Mouse (Mus musculus) lung, postnatal 0 days (tissue): ENCODE data around the gene Prkag2. TPM values are rescaled to one million over a fixed set of nuclear protein-coding genes. Genes with fewer than 3 reads are reported as not detected.
"Not testable (repeated sequence)": the region's sequence is repeated elsewhere in the genome, so short reads cannot be mapped to it uniquely, and the experiment has no call there.

Experiments used
- ATAC-seq: fragments of 200-750 bp; cut with Nextera tagmentation; 2 replicates; pipeline ENCODE4 v1.8.0; 2017; ENCODE audit warnings: moderate library complexity
- DNase-seq: peaks from one replicate; pipeline ENCODE4 v3.0.0-alpha.2; 2016; ENCODE audit warnings: low spot score
- H3K27ac ChIP-seq: fragments of 300-500 bp; sonication (generic); 2 replicates; pipeline ENCODE4 v1.5.1; 2014; ENCODE audit warnings: antibody characterized with exemption, mild to moderate bottlenecking, low read length, mixed read lengths
- H3K27me3 ChIP-seq: fragments of 300-500 bp; sonication (generic); replicated peaks from 2 replicates; pipeline ENCODE4 v1.6.1; 2014; ENCODE audit warnings: low read length, mixed read lengths; ENCODE audit not compliant: insufficient read depth
- H3K36me3 ChIP-seq: fragments of 300-500 bp; sonication (generic); 2 replicates; pipeline ENCODE4 v1.6.1; 2014; ENCODE audit warnings: low read length, mixed read lengths; ENCODE audit not compliant: insufficient read depth
- H3K4me1 ChIP-seq: fragments of 300-500 bp; sonication (generic); 2 replicates; pipeline ENCODE4 v1.6.1; 2014; ENCODE audit warnings: antibody characterized with exemption, low read depth, low read length, mixed read lengths; ENCODE audit not compliant: insufficient read depth
- H3K4me2 ChIP-seq: fragments of 300-500 bp; sonication (generic); replicated peaks from 2 replicates; pipeline ENCODE4 v1.6.1; 2014; ENCODE audit warnings: low read depth, mild to moderate bottlenecking, low read length, moderate library complexity, mixed read lengths
- H3K4me3 ChIP-seq: fragments of 300-500 bp; sonication (generic); 2 replicates; pipeline ENCODE4 v1.5.1; 2014; ENCODE audit warnings: low read depth, low read length
- H3K9ac ChIP-seq: fragments of 300-500 bp; sonication (generic); replicated peaks from 2 replicates; pipeline ENCODE4 v1.6.1; 2014; ENCODE audit warnings: low read depth, mild to moderate bottlenecking
- H3K9me3 ChIP-seq: fragments of 300-500 bp; sonication (generic); 2 replicates; pipeline ENCODE4 v1.6.1; 2016; ENCODE audit warnings: low read length, mixed read lengths
- CTCF ChIP-seq: IDR thresholded peaks from 2 replicates; pipeline ENCODE4 v1.5.1; 2016; ENCODE audit warnings: antibody characterized with exemption, mild to moderate bottlenecking
- EP300 ChIP-seq: IDR thresholded peaks from 2 replicates; pipeline ENCODE4 v1.6.1; 2016; ENCODE audit warnings: antibody characterized with exemption, mild to moderate bottlenecking, control low read depth
- WGBS: fragments of 180-500 bp; shearing (Covaris S2); extraction: QIAGEN DNeasy Blood & Tissue Kit; methylation state at CpG from one replicate; pipeline ENCODE4 v1.1.7; 2014; 5-methylcytosine and 5-hydroxymethylcytosine counted together
- polyA plus RNA-seq: library from polyadenylated mRNA; unstranded; fragments of >200 nt; fragmentation: Nextera tagmentation; extraction: Ambion mirVana; gene quantifications from 2 replicates; pipeline ENCODE4 v1.2.1, GENCODE M21; 2015

Gene Prkag2
- polyA plus RNA-seq, 1 experiment from 2014 or later, result 16.2 TPM

- no peaks in the 10 kb centered on the region for H3K36me3 ChIP-seq
- ATAC-seq (no peak), DNase-seq (no peak)
- no peaks in the 10 kb centered on the region for H3K9me3 ChIP-seq
- H3K9ac ChIP-seq, result no peak overlapping the region
- peaks cover 21% of the 10 kb centered on the region; the same call in 1 of the 2 replicates for H3K4me1 ChIP-seq
- no peak overlapping the region for H3K4me3 ChIP-seq
- H3K4me2 ChIP-seq, result no peak overlapping the region
- WGBS, result 67% methylated on average over 3 of the region's 3 CpGs
- TF ChIP-seq EP300 (no peak), CTCF (no peak)
- no peaks in the 10 kb centered on the region for H3K27me3 ChIP-seq
- H3K27ac ChIP-seq, result no peak overlapping the region
Measured at GRCm38 (mm10) chr5:24822781-24823180, 277.7 kb downstream of the Prkag2 start.

DNA sequence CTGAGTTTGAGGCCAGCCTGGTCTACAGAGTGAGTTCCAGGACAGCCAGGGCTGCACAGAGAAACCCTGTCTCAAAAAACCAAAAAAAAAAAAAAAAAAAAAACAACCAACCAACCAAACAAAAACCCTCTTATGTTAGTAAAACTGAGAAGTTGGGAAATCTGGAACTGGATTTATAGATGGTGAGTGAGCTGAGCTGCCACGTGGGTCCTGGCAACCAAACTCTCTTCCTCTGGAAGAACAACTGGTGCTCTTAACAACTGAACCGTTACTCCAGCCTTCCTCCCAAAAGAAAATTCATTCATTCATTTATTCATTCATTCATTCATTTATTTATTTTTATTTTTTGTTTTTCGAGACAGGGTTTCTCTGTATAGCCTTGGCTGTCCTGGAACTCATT lies 278.2 kb downstream of the Prkag2 start:
- H3K4me1 ChIP-seq, result peaks cover 15% of the 10 kb centered on the region; the same call in 1 of the 2 replicates
- not testable (repeated sequence) for H3K9me3 ChIP-seq, H3K36me3 ChIP-seq, H3K27me3 ChIP-seq, H3K4me2 ChIP-seq, ATAC-seq, H3K9ac ChIP-seq, H3K4me3 ChIP-seq, H3K27ac ChIP-seq
- DNase-seq, result peak; percentile 21
- 74% methylated on average over 3 of the region's 3 CpGs for WGBS

DNA sequence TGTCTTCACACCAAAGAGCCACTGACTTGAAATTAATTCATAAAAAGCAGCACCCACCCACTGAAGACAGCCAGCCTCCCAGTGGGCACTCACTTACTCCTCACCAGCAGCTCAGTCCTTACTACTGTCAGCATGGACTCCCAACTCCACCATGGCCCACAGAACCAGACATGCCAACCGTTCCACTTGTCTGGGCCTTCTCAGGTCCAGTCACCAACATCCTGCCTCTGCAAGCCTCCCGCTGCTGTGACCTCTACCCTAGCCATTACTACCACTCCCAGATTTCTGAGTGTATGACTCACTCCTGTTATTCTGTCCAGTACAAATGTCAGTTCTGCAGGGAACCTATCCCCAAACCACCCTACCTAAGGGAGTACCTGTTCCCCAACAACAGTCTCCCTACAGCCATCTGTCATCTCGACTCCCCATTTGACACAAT lies 279.0 kb downstream of the Prkag2 start:
- H3K4me1 ChIP-seq, result peaks cover 8% of the 10 kb centered on the region; the same call in 1 of the 2 replicates
- no peak overlapping the region for H3K4me3 ChIP-seq
- DNase-seq (peak; percentile 55), ATAC-seq (peak; percentile 49)
- peaks cover 5% of the 10 kb centered on the region; the same call in 1 of the 2 replicates for H3K36me3 ChIP-seq
- TF ChIP-seq EP300, result no peak
- TF ChIP-seq CTCF, result no peak
- H3K9me3 ChIP-seq, result no peaks in the 10 kb centered on the region
- no peak overlapping the region for H3K4me2 ChIP-seq
- H3K27me3 ChIP-seq, result no peaks in the 10 kb centered on the region
- 60% methylated on average over 3 of the region's 3 CpGs for WGBS
- 0 out of 2 replicates have a peak overlapping the region, but pooled peaks have one; percentile 44 for H3K27ac ChIP-seq
- H3K9ac ChIP-seq, result no peak overlapping the region

GRCm38 (mm10) chr5:24820627-24821026 lies 279.8 kb downstream of the Prkag2 start:
- Histone ChIP-seq H3K27ac (peak overlapping the region; percentile 16; the same call in 1 of the 2 replicates), H3K9me3 (no peaks in the 10 kb centered on the region), H3K4me2 (no peak overlapping the region), H3K9ac (no peak overlapping the region), H3K4me1 (peaks cover under 1% of the 10 kb centered on the region; the same call in 1 of the 2 replicates), H3K36me3 (peaks cover 5% of the 10 kb centered on the region; the same call in 1 of the 2 replicates), H3K27me3 (no peaks in the 10 kb centered on the region), H3K4me3 (no peak overlapping the region)
- no peak for DNase-seq
- WGBS, result 73% methylated on average over 5 of the region's 5 CpGs
- ATAC-seq, result no peak
- no peak for TF ChIP-seq EP300
- TF ChIP-seq CTCF, result no peak

- H3K4me3 ChIP-seq, result no peak overlapping the region
- no peak for ATAC-seq
- H3K27ac ChIP-seq, result no peak overlapping the region
- no peak for TF ChIP-seq EP300
- TF ChIP-seq CTCF, result no peak
- no peaks in the 10 kb centered on the region for H3K4me1 ChIP-seq
- peaks cover 16% of the 10 kb centered on the region; the same call in 1 of the 2 replicates for H3K36me3 ChIP-seq
- DNase-seq, result no peak
- no peak overlapping the region for H3K4me2 ChIP-seq
- no peaks in the 10 kb centered on the region for H3K9me3 ChIP-seq
- H3K27me3 ChIP-seq, result no peaks in the 10 kb centered on the region
- H3K9ac ChIP-seq, result no peak overlapping the region
- 87% methylated on average over 4 of the region's 4 CpGs for WGBS
Measured at GRCm38 (mm10) chr5:24817191-24817590, 283.3 kb downstream of the Prkag2 start.

- peak; percentile 48; the same call in 1 of the 2 replicates for ATAC-seq
- H3K4me3 ChIP-seq, result no peak overlapping the region
- H3K27me3 ChIP-seq, result no peaks in the 10 kb centered on the region
- no peak for TF ChIP-seq CTCF
- peak; percentile 56 for TF ChIP-seq EP300
- H3K27ac ChIP-seq, result peak overlapping the region; percentile 43; the same call in 1 of the 2 replicates
- DNase-seq, result peak; percentile 51
- no peak overlapping the region for H3K9ac ChIP-seq
- 41% methylated on average over 3 of the region's 3 CpGs for WGBS
- peaks cover 26% of the 10 kb centered on the region; the same call in 1 of the 2 replicates for H3K36me3 ChIP-seq
- no peaks in the 10 kb centered on the region for H3K9me3 ChIP-seq
- no peaks in the 10 kb centered on the region for H3K4me1 ChIP-seq
- no peak overlapping the region for H3K4me2 ChIP-seq
Measured at GRCm38 (mm10) chr5:24813946-24814345, 286.5 kb downstream of the Prkag2 start.
